ENCODE assay signal across 7 mouse cellular contexts in genomic region chr16:17938821-17939220, GRCm38 (mm10). TPM values are rescaled to one million over a fixed set of nuclear protein-coding genes. Genes with fewer than 3 reads are reported as not detected.
A peak's percentile ranks its signal among the peaks of the same experiment; 100 is the strongest.
DNase-seq lines count a peak whose midpoint lies in the region; ATAC-seq and TF ChIP-seq lines count a peak whose summit lies in the region.

No protein-coding gene starts in this region.

- peaks cover 32% of the 10 kb centered on the region for H3K27me3 ChIP-seq in Patski
- H3K27me3 ChIP-seq in lung, embryonic 16.5 days (ENCODE audit: control insufficient read depth, insufficient read depth, low read depth, low read length), result no peaks in the 10 kb centered on the region; the same call in none of the 2 replicates

- TF ChIP-seq CTCF in Patski (IDR thresholded peaks at IDR 0.05), result peak; percentile 86

- no peaks in the 10 kb centered on the region for H3K9me3 ChIP-seq in lung, embryonic 16.5 days (ENCODE audit: control insufficient read depth, low read length)

- H3K36me3 ChIP-seq in lung, embryonic 16.5 days (ENCODE audit: control insufficient read depth, insufficient read depth, low read length), result no peaks in the 10 kb centered on the region

- H3K4me3 ChIP-seq in lung, embryonic 16.5 days (ENCODE audit: low read length), result no peak overlapping the region; the same call in 1 of the 2 replicates

- POLR2A ChIA-PET in Patski (lab: Charles Lee), result interaction anchor here (1.2 kb wide), 1 partner anchor 10 kb away, joined by 4 read pairs; the partner anchor contains the start of gene Slc25a1

- WGBS in lung, embryonic 16.5 days, result 9% methylated on average over 7 of the region's 7 CpGs

- peaks cover 9% of the 10 kb centered on the region for H3K4me1 ChIP-seq in lung, embryonic 16.5 days (replicated peaks; ENCODE audit: control insufficient read depth, insufficient read depth, low read length)

- peak overlapping the region; percentile 43 for H3K27ac ChIP-seq in lung, embryonic 16.5 days (ENCODE audit: low read length)

- peak overlapping the region; percentile 2 for H3K4me2 ChIP-seq in lung, embryonic 16.5 days (ENCODE audit: low read depth, low read length)

- ATAC-seq in Patski, result peak; percentile 81
- ATAC-seq in lung, embryonic 16.5 days (ENCODE audit: low read depth), result peak; percentile 95

- peak; percentile 42 to 70 for DNase-seq in CD8-positive naive resting alpha-beta T cell, adult 2 months (ENCODE audit: low read depth in 2 of 2, low spot score in 2 of 2)
- DNase-seq in Patski (ENCODE audit: low read depth, low spot score), result no peak
- peak; percentile 77 to 83 for DNase-seq in cerebellum, postnatal 10 days
- peak; percentile 28 for DNase-seq in heart, adult 8-10 months (ENCODE audit: low spot score)
- peak; percentile 60 to 80 for DNase-seq in kidney, adult 8-10 months
- DNase-seq in right cerebral cortex, postnatal 14 days, result peak; percentile 48

- H3K9ac ChIP-seq in lung, embryonic 16.5 days (ENCODE audit: low read length), result 0 out of 2 replicates have a peak overlapping the region, but pooled peaks have one; percentile 22

- in situ Hi-C loops in Patski (cut with MboI; ENCODE audit: low pct_unique_long_range_greater_than_20kb), result no loop called here

- CTCF ChIA-PET in Patski (lab: Charles Lee), result interaction anchor here (0.6 to 2.7 kb wide), 9 partner anchors 9 to 79 kb away, joined by 3 to 19 read pairs (median 4); partner anchors contain the start of gene Slc25a1

RNA-seq across cellular contexts. Expression of gene Slc25a1, which starts 10.8 kb away (rescaled TPM):
- polyA plus RNA-seq in Patski (2021), result 114 TPM
- total RNA-seq in heart, adult 8-10 months (2022), result 1 to 10 TPM; 4.6 to 7.9 (median 7.2) TPM
- polyA plus RNA-seq in lung, embryonic 16.5 days (2015; fragmentation: Nextera tagmentation; extraction: Ambion mirVana), result 64.3 and 68.8 TPM in 2 replicates

RNA-seq across cellular contexts. Expression of gene Gsc2, which starts 24.0 kb away (rescaled TPM):
- not detected for polyA plus RNA-seq in Patski (2021)
- not detected for total RNA-seq in heart, adult 8-10 months (2022)
- polyA plus RNA-seq in lung, embryonic 16.5 days (2015; fragmentation: Nextera tagmentation; extraction: Ambion mirVana), result not detected in 2 replicates

RNA-seq across cellular contexts. Expression of gene Ess2, which starts 27.7 kb away (rescaled TPM):
- 25.7 TPM for polyA plus RNA-seq in Patski (2021)
- 10 to 100 TPM in 1 of 4 experiments, 1 to 10 TPM in 3; 8.0 to 10.1 (median 9.6) TPM for total RNA-seq in heart, adult 8-10 months (2022)
- polyA plus RNA-seq in lung, embryonic 16.5 days (2015; fragmentation: Nextera tagmentation; extraction: Ambion mirVana), result 39.9 and 42.0 TPM in 2 replicates

RNA-seq across cellular contexts. Expression of gene Tssk2, which starts 40.4 kb away (rescaled TPM):
- 0.08 TPM for polyA plus RNA-seq in Patski (2021)
- total RNA-seq in heart, adult 8-10 months (2022), result under 1 TPM in 1 of 4 experiments, not detected in 3; 0.20 TPM
- not detected in 2 replicates for polyA plus RNA-seq in lung, embryonic 16.5 days (2015; fragmentation: Nextera tagmentation; extraction: Ambion mirVana)

RNA-seq across cellular contexts. Expression of gene Dgcr2, which starts 40.5 kb away (rescaled TPM):
- polyA plus RNA-seq in Patski (2021), result 75.2 TPM
- 10 to 100 TPM; 44.4 to 51.8 (median 48.7) TPM for total RNA-seq in heart, adult 8-10 months (2022)
- polyA plus RNA-seq in lung, embryonic 16.5 days (2015; fragmentation: Nextera tagmentation; extraction: Ambion mirVana), result 87.9 and 89.2 TPM in 2 replicates
